Mouse (Mus musculus): Measurements from ENCODE around the gene Lsm4. TPM values are rescaled to one million over a fixed set of nuclear protein-coding genes. Genes with fewer than 3 reads are reported as not detected.

The Lsm4 gene
- polyA plus RNA-seq, 1 experiment from 2014 or later, result 147 TPM

DNA sequence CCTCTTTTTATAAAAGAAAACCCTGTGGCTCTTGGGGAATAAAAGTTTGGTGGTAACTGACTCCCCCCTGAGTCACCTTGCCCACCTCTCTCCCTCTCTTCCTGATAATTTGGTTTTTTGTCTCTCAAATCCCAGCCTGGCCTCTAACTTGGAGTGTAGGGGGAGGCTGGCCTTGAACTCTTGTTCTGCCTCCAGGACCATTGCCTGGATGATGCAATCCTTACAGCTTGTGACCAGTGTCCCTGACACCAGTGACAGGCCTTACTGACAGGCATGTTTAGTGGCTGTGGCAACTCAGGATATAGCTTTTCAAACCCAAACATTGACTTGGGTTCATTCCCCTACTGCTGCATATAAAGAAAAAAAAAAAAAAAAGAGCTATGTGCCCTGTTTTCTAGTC, 26.3 kb upstream of the Lsm4 start:
- Histone ChIP-seq H3K27me3 (ENCODE audit: control insufficient read depth, insufficient read depth, low read length) (no peaks in the 10 kb centered on the region), H3K4me1 (replicated peaks; ENCODE audit: control insufficient read depth, insufficient read depth) (peaks cover 8% of the 10 kb centered on the region; the same call in 1 of the 2 replicates), H3K27ac (replicated peaks) (no peak overlapping the region), H3K9me3 (ENCODE audit: control insufficient read depth, low read length) (no peaks in the 10 kb centered on the region), H3K36me3 (ENCODE audit: control insufficient read depth, insufficient read depth, low read length) (peaks cover 4% of the 10 kb centered on the region; the same call in 1 of the 2 replicates), H3K9ac (ENCODE audit: low read length) (no peak overlapping the region), H3K4me3 (ENCODE audit: low read depth, low read length) (no peak overlapping the region), H3K4me2 (replicated peaks; ENCODE audit: low read depth) (no peak overlapping the region)
- TF ChIP-seq EP300 (optimal IDR thresholded peaks at IDR 0.05) (no peak), CTCF (IDR thresholded peaks at IDR 0.05; ENCODE audit: low read depth) (no peak)
- ATAC-seq (ENCODE audit: low FRiP score, low TSS enrichment) (no peak), DNase-seq (ENCODE audit: low spot score) (no peak)

DNA sequence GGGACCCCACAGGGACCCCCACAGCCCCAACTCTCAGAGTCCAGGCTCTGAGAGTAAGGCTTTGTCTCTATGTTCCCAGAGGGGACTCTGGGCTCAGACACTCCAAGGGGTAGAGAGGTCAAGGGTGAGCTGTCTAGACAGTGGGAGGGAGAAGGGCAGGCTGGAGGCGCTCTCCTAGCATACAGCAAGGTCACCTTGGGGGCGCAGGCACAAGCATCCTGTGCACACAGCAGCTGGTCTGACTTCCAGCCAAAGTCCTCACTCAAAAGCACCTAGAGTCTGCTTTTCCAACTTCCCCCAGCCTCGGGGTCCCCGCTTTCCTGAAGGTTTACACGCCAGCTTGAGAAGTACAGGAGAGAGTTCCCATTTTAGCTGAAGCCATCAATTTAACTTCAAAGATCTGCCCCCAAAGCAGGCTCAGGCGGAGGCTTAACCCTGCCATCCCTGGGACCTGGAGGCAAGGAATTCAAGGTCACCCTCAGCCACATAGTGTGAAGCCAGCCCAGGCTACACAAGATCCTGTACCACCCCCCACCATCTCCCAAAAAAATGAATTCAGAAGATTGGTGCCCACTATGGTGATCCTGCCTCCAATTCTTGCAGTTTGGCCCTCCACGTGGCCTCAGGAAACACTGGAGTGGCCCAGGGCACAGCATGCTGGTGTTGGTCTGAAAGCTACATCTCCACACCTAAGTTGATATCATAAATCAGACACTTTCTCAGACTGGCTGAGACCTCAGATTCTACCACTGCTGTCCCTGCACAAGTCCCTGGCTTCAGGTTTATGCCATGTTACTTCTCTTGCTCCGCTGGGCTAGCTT, 25.5 kb upstream of the Lsm4 start:
- no peak overlapping the region; the same call in 1 of the 2 replicates for H3K27ac ChIP-seq (replicated peaks)

DNA sequence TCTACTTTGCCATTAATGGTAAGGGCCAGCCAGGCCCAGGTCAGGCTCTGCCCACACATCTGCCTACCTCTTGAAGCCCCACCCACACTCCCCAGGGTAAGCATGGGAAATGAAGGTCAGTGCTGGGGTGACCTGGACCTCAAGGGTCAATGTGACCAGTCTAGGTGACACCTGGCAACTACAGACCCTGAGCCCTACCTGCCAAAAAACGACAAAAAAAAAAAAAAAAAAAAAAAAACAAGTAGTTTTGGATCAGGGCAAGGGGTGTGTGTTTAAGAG, 24.9 kb upstream of the Lsm4 start:
- Histone ChIP-seq H3K36me3 (ENCODE audit: control insufficient read depth, insufficient read depth, low read length) (peaks cover 6% of the 10 kb centered on the region; the same call in 1 of the 2 replicates), H3K4me1 (replicated peaks; ENCODE audit: control insufficient read depth, insufficient read depth) (peaks cover 8% of the 10 kb centered on the region; the same call in 1 of the 2 replicates), H3K4me3 (ENCODE audit: low read depth, low read length) (no peak overlapping the region), H3K27me3 (ENCODE audit: control insufficient read depth, insufficient read depth, low read length) (no peaks in the 10 kb centered on the region), H3K9me3 (ENCODE audit: control insufficient read depth, low read length) (no peaks in the 10 kb centered on the region), H3K4me2 (replicated peaks; ENCODE audit: low read depth) (no peak overlapping the region), H3K9ac (ENCODE audit: low read length) (peak overlapping the region; percentile 1; the same call in 1 of the 2 replicates), H3K27ac (replicated peaks) (no peak overlapping the region)
- no peak for ATAC-seq (ENCODE audit: low FRiP score, low TSS enrichment)
- DNase-seq (ENCODE audit: low spot score), result no peak
- WGBS, result 33% methylated on average over 1 of the region's 1 CpGs
- TF ChIP-seq CTCF (IDR thresholded peaks at IDR 0.05; ENCODE audit: low read depth), result no peak
- no peak for TF ChIP-seq EP300 (optimal IDR thresholded peaks at IDR 0.05)

More for the DNA sequence above, 25.5 kb upstream of the Lsm4 start:
- Histone ChIP-seq H3K36me3 (ENCODE audit: control insufficient read depth, insufficient read depth, low read length) (peaks cover 6% of the 10 kb centered on the region; the same call in 1 of the 2 replicates), H3K27me3 (ENCODE audit: control insufficient read depth, insufficient read depth, low read length) (no peaks in the 10 kb centered on the region), H3K9ac (ENCODE audit: low read length) (peak overlapping the region; percentile 1; the same call in 1 of the 2 replicates), H3K4me1 (replicated peaks; ENCODE audit: control insufficient read depth, insufficient read depth) (peaks cover 8% of the 10 kb centered on the region; the same call in 1 of the 2 replicates), H3K9me3 (ENCODE audit: control insufficient read depth, low read length) (no peaks in the 10 kb centered on the region), H3K4me2 (replicated peaks; ENCODE audit: low read depth) (no peak overlapping the region), H3K4me3 (ENCODE audit: low read depth, low read length) (no peak overlapping the region)
- no peak for TF ChIP-seq EP300 (optimal IDR thresholded peaks at IDR 0.05)
- no peak for TF ChIP-seq CTCF (IDR thresholded peaks at IDR 0.05; ENCODE audit: low read depth)
- ATAC-seq (ENCODE audit: low FRiP score, low TSS enrichment) (no peak), DNase-seq (ENCODE audit: low spot score) (no peak)
- 60% methylated on average over 8 of the region's 8 CpGs for WGBS

DNA sequence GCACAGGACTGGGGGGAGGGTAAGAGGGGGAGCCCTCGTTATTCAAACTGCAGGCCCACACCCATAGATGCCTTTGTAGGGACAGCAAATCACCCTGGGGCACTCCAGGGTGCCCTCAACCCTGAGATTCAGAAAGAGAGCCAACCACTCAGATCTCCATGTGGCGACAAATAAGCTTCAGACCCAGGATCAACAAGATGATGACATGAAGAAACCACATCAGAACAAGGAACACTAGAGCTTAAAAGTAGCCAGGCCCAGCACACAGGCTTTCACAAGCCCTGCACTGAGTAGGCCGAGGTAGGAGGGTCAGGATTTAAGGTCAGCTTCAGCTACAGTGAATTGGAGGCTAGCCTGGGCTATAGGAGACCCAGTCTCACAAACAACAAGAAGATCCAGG, 24.1 kb upstream of the Lsm4 start:
- no peak for DNase-seq (ENCODE audit: low spot score)
- no peaks in the 10 kb centered on the region for H3K9me3 ChIP-seq (ENCODE audit: control insufficient read depth, low read length)
- H3K36me3 ChIP-seq (ENCODE audit: control insufficient read depth, insufficient read depth, low read length), result peaks cover 6% of the 10 kb centered on the region; the same call in 1 of the 2 replicates
- TF ChIP-seq CTCF (IDR thresholded peaks at IDR 0.05; ENCODE audit: low read depth) (no peak), EP300 (optimal IDR thresholded peaks at IDR 0.05) (no peak)
- peak overlapping the region; percentile 20; the same call in 1 of the 2 replicates for H3K27ac ChIP-seq (replicated peaks)
- no peak overlapping the region for H3K4me2 ChIP-seq (replicated peaks; ENCODE audit: low read depth)
- ATAC-seq (ENCODE audit: low FRiP score, low TSS enrichment), result no peak
- no peak overlapping the region for H3K9ac ChIP-seq (ENCODE audit: low read length)
- H3K4me1 ChIP-seq (replicated peaks; ENCODE audit: control insufficient read depth, insufficient read depth), result peaks cover 8% of the 10 kb centered on the region; the same call in 1 of the 2 replicates
- 44% methylated on average over 3 of the region's 3 CpGs for WGBS
- H3K4me3 ChIP-seq (ENCODE audit: low read depth, low read length), result no peak overlapping the region
- H3K27me3 ChIP-seq (ENCODE audit: control insufficient read depth, insufficient read depth, low read length), result no peaks in the 10 kb centered on the region

DNA sequence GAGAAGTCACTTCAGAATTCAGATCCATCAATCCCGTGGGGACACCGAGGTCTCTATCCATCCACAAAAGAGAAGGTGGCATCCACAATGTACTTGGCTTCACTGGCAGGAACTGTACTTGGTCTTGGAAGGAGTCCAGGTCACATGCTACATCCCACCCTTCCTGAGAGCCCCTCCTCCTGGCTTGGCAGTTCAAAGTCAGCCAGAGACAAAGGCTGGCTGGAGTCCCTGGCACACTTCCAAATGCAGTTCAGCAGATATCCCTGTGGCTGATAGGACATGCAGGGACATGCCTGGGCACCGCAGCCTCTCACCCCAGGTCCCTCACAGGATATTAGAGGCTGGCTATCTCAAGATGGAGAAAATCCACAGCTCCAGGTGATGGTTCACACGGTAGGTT, 23.7 kb upstream of the Lsm4 start:
- TF ChIP-seq CTCF (IDR thresholded peaks at IDR 0.05; ENCODE audit: low read depth), result no peak
- TF ChIP-seq EP300 (optimal IDR thresholded peaks at IDR 0.05), result no peak
- H3K4me3 ChIP-seq (ENCODE audit: low read depth, low read length), result no peak overlapping the region
- H3K9me3 ChIP-seq (ENCODE audit: control insufficient read depth, low read length), result no peaks in the 10 kb centered on the region
- H3K27ac ChIP-seq (replicated peaks), result peak overlapping the region; percentile 20; the same call in 1 of the 2 replicates
- peaks cover 6% of the 10 kb centered on the region; the same call in 1 of the 2 replicates for H3K36me3 ChIP-seq (ENCODE audit: control insufficient read depth, insufficient read depth, low read length)
- ATAC-seq (ENCODE audit: low FRiP score, low TSS enrichment) (peak; percentile 60), DNase-seq (ENCODE audit: low spot score) (peak; percentile 82)
- H3K4me1 ChIP-seq (replicated peaks; ENCODE audit: control insufficient read depth, insufficient read depth), result peaks cover 8% of the 10 kb centered on the region; the same call in 1 of the 2 replicates
- WGBS, result 37% methylated on average over 4 of the region's 4 CpGs
- no peak overlapping the region for H3K4me2 ChIP-seq (replicated peaks; ENCODE audit: low read depth)
- H3K27me3 ChIP-seq (ENCODE audit: control insufficient read depth, insufficient read depth, low read length), result no peaks in the 10 kb centered on the region
- no peak overlapping the region for H3K9ac ChIP-seq (ENCODE audit: low read length)

DNA sequence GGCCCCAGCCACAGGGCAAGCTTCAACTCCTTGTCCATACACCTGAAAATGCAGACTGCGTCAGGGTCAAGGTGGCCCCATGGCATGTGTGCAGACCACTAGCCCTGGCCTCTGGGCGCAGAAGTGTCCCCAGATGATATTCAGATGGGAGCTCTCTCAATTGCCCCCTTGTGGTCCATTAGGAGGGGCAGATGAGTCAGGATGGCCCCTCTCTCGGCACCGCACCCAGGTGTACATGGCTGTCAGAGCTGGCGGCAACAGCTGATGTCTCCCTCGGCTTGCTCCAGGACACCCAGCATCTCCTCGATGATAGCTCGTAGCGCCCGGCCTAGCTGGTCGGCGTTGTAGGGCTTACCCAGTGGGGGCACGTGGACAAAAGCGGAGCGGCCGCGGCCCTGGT, 22.7 kb upstream of the Lsm4 start:
- H3K9me3 ChIP-seq (ENCODE audit: control insufficient read depth, low read length), result no peaks in the 10 kb centered on the region
- DNase-seq (ENCODE audit: low spot score) (no peak), ATAC-seq (ENCODE audit: low FRiP score, low TSS enrichment) (no peak)
- 94% methylated on average over 17 of the region's 17 CpGs for WGBS
- H3K36me3 ChIP-seq (ENCODE audit: control insufficient read depth, insufficient read depth, low read length), result peaks cover 10% of the 10 kb centered on the region; the same call in 1 of the 2 replicates
- no peak overlapping the region for H3K4me2 ChIP-seq (replicated peaks; ENCODE audit: low read depth)
- no peak for TF ChIP-seq EP300 (optimal IDR thresholded peaks at IDR 0.05)
- no peak for TF ChIP-seq CTCF (IDR thresholded peaks at IDR 0.05; ENCODE audit: low read depth)
- no peak overlapping the region for H3K27ac ChIP-seq (replicated peaks)
- peaks cover 8% of the 10 kb centered on the region; the same call in 1 of the 2 replicates for H3K4me1 ChIP-seq (replicated peaks; ENCODE audit: control insufficient read depth, insufficient read depth)
- no peak overlapping the region for H3K4me3 ChIP-seq (ENCODE audit: low read depth, low read length)
- H3K27me3 ChIP-seq (ENCODE audit: control insufficient read depth, insufficient read depth, low read length), result no peaks in the 10 kb centered on the region
- H3K9ac ChIP-seq (ENCODE audit: low read length), result no peak overlapping the region; the same call in 1 of the 2 replicates
